Mouse (Mus musculus) adrenal gland, postnatal 4 days (tissue): ENCODE measurements around the gene Dnah2. TPM values are rescaled to one million over a fixed set of nuclear protein-coding genes. Genes with fewer than 3 reads are reported as not detected.

Experiments
- DNase-seq, 2 experiments: peaks; one replicate each; pipeline ENCODE4 v3.0.0; 2021 to 2022; ENCODE audit warnings: low spot score in 2 of 2, mixed read lengths in 2 of 2
- total RNA-seq, 2 experiments: library from RNA; stranded (reverse); gene quantifications; 2 replicates each; pipeline ENCODE4 v1.2.3; 2021

The Dnah2 gene
- total RNA-seq, 2 experiments from 2014 or later, result 1.1 to 1.7 TPM

DNA sequence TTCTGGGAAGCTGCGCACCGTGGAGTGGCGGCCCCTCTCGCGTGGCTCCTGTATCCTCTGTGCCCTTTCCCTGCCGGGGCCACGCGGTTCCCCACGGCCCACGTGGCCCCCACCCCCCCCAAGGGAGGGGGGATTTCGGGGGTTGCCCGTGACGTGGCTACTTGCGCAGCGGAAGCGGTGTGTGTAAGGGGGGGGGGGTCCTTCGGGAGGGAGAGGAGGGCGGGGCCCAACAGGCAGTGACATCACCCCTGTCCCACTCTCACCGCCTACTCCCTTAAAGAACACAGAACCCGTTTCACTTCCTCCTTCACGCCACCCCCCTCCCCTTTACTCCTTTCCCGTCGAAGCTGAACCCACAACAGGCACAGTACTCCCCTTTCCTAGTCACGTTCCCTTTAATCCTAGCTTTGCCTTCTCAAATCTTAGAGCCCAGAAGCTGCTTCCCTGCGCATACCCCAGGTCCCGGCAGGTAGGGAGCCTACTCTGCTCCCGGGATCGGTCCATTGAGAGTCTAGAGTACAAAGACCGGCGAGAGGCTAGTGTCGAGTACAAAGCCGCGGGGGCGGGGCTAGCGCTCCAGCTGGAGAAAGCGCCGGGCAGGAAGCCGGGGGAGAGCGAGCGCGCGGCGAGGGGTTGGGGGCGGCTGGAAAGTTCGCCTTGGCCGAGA is 139.4 kb downstream of the Dnah2 start:
- peak in 1 of 2 experiments; percentile 75 for DNase-seq

GRCm38 (mm10) chr11:69408541-69409377 is 140.2 kb downstream of the Dnah2 start:
- peak in 1 of 2 experiments; percentile 68 for DNase-seq

DNA sequence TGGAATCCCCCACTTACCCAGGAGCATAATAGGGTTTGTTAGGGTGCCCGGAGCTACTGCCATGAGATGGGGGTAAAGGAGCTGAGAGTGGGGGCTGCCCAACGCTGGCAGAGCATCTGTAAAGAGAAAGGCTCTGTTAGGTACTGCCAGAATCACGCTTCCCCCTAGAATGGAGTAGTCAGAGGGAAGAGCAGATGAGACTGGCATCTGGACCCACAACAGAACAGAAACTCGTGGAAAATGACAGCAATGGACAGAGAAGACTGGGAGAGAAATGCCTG is 141.2 kb downstream of the Dnah2 start:
- DNase-seq, result no peak

DNA sequence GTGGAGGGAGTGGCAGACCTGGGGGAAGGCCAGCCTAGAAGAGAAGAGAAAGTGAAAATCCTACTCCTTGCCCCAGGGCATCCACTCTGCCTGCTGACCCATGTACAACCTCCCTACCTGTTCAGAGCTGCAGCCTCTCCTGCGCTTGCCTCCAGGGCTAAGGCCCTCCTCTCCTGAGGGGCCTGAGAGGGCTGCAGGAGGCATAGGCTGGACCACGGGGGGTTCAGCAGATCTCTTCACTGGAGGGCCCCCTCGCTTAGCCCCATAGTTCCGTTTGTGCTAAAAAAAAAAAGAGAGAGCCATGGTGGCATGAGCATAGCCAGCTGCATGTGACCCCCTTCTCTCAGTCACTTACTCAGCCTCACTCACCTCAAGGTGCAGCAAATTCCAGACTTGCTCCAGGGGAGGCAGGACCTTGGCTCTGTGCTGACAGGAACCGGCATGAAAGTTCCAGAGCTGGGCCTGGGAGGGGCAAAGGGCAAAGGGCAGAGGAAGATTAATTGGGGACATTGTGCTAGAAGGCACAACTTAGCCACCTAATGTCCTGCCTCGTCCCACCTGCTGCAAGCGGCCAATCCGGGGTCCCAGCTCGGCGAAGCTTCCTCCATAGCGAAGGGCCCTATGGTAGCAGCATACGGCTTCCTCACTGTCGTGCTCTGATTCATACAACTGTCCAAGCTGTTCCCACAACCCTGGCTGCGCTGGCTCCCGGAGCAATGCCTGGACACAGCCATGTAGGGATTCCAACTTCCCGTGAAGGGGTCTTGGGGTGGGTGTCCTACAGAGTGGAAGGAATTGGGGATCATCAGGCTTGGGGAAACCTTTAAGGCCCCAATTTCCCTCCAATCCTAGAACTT is 141.8 kb downstream of the Dnah2 start:
- no peak for DNase-seq

DNA sequence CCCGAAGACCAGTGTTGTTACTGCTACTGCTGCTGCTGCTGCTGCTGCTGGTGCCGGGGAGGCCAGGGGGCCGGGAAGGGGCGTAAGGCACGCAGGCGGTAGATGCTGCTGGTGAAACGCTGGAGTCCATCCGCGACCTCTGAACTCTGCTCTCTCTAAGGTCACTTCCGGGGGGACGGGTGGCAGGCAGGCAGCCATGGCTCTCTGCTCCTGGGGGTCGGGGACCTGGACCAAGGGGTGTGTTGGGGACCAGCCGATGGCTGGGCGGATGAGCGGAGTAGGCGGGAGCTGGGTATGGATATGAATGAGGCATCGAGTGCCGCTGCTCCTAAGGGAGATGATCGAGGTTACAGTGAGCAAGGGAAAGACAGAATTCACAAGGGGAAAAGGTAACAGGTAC is 142.6 kb downstream of the Dnah2 start:
- DNase-seq, result no peak

GRCm38 (mm10) chr11:69405397-69406200 is 143.3 kb downstream of the Dnah2 start:
- no peak for DNase-seq

- DNase-seq, result no peak
Measured at GRCm38 (mm10) chr11:69404595-69405396, 144.1 kb downstream of the Dnah2 start.

DNA sequence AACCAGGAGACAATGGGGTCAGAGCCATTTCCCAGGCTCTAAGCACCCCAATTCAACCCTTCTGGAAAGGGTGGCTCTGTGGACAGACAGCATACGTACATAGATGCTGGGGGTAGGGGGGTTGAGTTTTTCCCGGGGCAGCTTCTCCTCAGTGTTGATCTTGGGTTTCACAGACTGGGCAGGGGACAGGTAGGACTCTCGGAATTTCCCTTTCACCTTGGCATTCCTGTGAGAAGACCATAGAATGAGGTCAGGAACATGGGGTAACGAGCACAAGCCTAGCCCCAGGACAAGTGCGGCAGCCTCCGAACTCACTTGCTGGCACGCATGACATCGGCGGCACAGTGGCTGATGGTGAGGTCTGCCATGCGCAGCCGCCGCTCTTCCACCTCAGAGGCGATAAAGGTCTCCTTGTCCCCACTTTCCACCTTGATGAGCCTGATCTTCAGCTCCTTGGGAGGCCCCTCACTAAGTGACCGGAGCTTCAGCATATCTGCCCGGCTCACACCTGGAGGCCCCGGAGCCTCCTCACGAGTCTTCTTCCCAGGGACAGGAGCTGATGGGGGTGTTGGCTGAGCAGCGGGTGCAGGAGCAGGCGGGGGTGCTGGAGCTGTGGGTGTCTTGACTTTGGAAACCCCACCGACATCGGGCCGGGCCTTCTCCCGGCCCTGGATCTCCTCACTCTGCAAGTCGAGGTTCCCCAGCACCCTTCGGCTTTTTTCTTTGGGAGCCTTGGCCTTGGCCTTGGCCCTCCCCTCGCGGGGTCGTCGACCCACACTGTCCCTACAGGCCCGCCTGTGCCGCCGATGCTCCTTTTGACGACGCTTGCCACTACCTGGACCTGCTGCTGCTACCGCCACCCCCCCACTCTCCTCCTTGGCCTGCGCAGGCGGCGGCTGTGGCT is 145.0 kb downstream of the Dnah2 start:
- DNase-seq, result no peak

DNA sequence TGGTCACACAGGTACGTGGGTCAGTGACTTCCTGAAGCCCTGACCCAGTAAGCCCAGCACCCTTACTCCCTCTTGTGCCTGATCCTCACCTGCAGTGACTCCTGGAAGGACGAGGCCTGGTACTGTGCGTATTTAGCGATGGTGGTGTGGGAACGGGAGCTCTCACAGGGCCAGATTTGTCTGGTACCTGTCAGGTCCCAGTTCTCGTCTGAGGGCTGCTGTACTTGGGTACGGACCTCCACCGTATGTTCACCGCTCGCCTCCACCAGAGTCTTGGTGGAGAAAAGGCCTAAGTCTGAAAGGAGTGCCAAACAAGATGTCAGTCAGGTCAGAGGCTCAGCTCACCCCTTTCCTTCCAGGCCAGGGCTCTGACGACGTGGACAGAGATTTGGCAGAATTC is 146.9 kb downstream of the Dnah2 start:
- DNase-seq, result no peak

GRCm38 (mm10) chr11:69401210-69401637 is 147.7 kb downstream of the Dnah2 start:
- peak in 1 of 2 experiments; percentile 72 for DNase-seq

DNA sequence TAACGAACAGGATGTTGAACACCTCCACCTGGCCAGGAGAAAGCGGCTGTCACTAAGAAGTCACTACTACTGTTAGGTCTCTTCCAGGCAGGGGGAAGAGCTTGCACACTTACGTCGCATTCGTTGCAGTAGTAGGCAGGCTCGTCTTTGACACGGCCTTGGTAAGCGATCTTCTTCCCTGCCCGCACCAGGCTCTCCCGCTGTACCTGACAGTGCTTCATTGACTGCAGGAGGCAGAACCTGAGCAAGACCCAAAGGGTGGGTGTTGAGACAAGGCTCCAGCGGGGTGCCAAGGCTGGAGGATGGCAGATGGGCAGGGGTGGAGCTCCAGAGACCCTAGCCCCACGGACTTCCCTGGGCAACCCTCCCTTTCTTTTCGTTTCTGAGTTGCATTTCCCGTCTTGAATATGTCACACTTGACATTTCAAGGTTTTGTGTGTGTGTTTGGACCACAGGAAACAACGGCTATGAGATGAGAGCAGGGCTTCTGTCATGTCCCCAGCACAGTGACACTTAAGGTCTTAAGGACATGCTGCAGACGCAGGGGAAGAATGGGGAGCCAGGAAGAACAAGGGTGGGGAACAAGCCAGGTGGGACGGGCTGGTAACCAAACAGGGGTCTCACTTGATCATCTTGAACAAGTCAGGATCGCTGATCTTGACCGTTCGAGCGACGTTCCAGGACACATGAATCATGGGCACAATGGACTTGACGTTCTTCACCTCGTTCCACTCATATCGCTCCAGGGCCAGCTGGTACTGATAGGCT is 148.6 kb downstream of the Dnah2 start:
- no peak for DNase-seq

DNA sequence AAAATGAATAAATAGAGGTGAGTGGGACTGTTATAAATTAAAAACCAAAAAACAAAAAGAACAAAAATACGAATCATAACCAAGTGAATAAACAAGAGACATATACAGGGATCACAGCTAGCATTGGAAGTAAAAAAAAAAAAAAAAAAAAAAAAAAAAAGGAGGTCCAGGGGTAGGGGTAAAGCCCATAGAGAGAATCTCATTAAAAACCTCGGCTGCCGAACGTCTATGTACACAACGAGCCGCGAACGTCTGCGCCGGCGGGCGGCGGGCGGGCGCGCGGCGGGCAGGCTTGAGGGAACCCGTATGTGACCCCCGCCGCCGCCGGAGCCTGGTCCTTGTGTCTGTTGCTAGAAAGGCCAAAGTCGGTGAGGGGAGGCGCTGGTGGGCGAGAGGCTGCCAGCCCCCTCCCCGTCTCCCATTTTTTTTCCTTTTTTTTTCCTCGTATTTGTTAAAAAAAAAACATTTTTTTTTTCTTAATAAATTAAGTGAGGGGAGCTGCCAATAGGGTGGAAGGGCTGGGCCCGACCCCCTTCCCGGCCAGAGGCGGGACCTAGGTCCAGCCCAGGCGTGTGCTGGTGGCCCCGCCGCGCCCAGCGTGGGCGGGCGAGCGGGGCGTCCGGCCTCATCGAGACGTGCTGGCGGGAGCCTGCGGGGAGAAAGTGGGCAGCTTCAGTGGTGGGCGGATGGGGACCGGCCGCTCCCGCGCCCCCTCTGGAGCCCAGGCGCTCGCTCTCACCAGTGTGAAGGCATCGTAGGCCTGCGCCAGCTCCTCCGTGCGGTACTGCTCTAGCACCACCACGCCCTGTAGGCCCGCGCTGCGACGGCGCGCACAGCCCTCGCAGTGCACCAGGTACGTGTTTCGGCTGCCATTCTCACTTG is 149.5 kb downstream of the Dnah2 start:
- DNase-seq, result no peak

DNA sequence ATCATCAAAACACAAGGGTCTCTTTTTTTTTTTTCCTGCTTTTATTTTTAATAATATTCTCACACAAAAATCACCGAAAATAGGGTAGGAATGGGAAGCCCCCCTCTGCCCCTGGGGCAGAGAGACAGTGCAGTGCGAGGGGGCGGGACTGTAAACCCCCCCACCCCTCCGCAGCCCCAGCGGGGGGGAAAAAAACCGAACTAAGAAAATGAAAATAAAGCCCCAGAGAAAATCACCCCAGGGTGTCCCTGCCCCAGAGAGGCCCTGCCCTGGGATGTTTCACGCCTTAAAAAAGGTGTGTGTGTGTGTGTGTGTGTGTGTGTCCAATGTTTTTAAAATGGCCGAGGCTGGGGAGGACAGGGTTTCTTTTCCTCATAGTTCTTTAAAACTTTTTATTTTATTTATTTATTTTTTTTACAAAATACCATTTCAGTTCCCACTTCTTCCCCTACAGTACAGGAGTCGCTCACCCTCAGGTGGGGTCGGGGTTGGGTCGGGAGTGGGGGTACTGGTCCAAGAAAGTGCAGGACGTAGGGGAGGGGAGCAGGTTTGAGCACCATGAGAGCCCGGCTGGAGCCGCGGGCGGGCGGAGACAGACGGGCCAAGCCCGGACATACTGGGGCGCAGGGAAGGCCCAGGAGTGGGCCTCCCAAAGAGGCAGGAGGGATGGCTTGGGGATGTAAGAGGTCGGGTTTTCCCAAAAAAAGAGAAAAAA is 150.3 kb downstream of the Dnah2 start:
- no peak for DNase-seq

- DNase-seq, result no peak
Measured at GRCm38 (mm10) chr11:69398059-69398458, 150.9 kb downstream of the Dnah2 start, which contains the start of gene Tmem88. TSS of gene Tmem88 (minus strand) at chr11:69398234.

DNA sequence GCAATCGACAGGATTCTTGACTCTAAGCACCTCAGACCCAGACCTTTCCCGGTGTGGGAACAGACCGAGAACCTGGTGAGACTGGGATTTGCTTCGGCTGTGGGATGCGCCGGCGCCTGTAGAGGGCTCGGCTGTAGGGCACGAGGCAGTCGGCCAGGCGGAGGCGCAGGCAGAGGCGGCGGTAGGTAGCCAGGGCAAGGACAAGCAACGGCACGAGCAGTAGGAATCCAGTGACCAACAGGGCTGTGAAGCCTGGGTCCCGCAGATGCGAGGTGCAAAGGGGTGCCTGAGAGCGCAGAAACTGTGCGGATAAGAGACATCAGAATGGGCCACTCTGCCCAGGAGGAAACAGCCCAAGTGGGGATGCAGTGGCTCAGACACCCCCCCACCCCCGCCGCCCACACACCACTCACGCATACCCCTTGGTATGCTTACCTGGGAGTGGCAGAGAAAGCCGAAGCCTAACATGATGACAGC is 151.3 kb downstream of the Dnah2 start:
- DNase-seq, result no peak

DNA sequence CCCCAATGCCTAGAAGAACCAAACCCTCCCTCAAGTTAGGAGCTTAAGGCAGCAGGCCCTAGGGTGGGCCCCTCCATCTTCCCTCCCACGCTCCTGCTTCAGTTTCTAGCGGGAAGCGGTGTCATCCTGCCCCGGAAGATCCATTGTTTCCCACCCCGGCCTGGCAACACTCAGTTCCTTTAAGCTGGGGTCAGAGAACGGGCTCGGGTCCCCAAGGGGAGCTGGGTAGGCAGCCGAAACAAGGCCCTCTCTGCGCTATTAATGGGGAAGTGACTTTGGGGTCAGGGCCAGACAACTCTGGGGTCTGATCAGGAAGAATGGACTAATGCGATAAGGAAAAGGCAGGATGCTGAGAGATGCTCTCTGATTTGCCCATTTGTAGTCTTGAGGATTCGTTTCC is 152.1 kb downstream of the Dnah2 start:
- DNase-seq, result no peak
